Comparison of ENCODE assay signal across 28 mouse cellular contexts in genomic region chr1:86408515-86408914, GRCm38 (mm10). TPM values are rescaled to one million over a fixed set of nuclear protein-coding genes. Genes with fewer than 3 reads are reported as not detected.
A peak's percentile ranks its signal among the peaks of the same experiment; 100 is the strongest.
DNase-seq lines count a peak whose midpoint lies in the region; ATAC-seq and TF ChIP-seq lines count a peak whose summit lies in the region.
"Had no signal": no experiment of that assay in that cellular context is flagged by ENCODE, and none has a peak within 500 bp of the region (broad histone marks: within the 10 kb centered on the region; RNA-seq: fewer than 3 reads in every experiment).

No protein-coding gene starts in this region.

- TF ChIP-seq CTCF in forebrain, postnatal 0 days (IDR thresholded peaks at IDR 0.05; ENCODE audit: low read depth) = no peak
- no peak for TF ChIP-seq CTCF in intestine, postnatal 0 days (IDR thresholded peaks at IDR 0.05; ENCODE audit: low read depth)

- H3K9me3 ChIP-seq in forebrain, postnatal 0 days (ENCODE audit: low read length) = no peaks in the 10 kb centered on the region
- H3K9me3 ChIP-seq in forebrain, embryonic 14.5 days (replicated peaks; ENCODE audit: control insufficient read depth, low read length) = no peaks in the 10 kb centered on the region
- no peaks in the 10 kb centered on the region for H3K9me3 ChIP-seq in intestine, embryonic 15.5 days
- no peaks in the 10 kb centered on the region for H3K9me3 ChIP-seq in intestine, postnatal 0 days (ENCODE audit: control insufficient read depth)
- peaks cover 3% of the 10 kb centered on the region; the same call in 1 of the 2 replicates for H3K9me3 ChIP-seq in megakaryocyte, embryonic 14.5 days
- H3K9me3 ChIP-seq: embryonic facial prominence, embryonic 10.5 days; embryonic facial prominence, embryonic 12.5 days; forebrain, embryonic 13.5 days had no signal

- peak overlapping the region; percentile 50 for H3K27ac ChIP-seq in forebrain, postnatal 0 days (ENCODE audit: low read depth, low read length)
- no peak overlapping the region for H3K27ac ChIP-seq in forebrain, embryonic 14.5 days (ENCODE audit: low read depth, low read length)
- H3K27ac ChIP-seq in intestine, embryonic 15.5 days = no peak overlapping the region
- no peak overlapping the region for H3K27ac ChIP-seq in intestine, postnatal 0 days (ENCODE audit: low read depth, low read length)
- H3K27ac ChIP-seq: embryonic facial prominence, embryonic 10.5 days; embryonic facial prominence, embryonic 12.5 days; forebrain, embryonic 13.5 days had no signal

- no peak overlapping the region for H3K9ac ChIP-seq in forebrain, postnatal 0 days
- H3K9ac ChIP-seq in forebrain, embryonic 14.5 days (ENCODE audit: low read length) = no peak overlapping the region
- no peak overlapping the region for H3K9ac ChIP-seq in intestine, embryonic 15.5 days
- H3K9ac ChIP-seq in intestine, postnatal 0 days (ENCODE audit: low read depth, low read length) = no peak overlapping the region
- H3K9ac ChIP-seq: embryonic facial prominence, embryonic 12.5 days; forebrain, embryonic 13.5 days had no signal

- H3K4me1 ChIP-seq in forebrain, postnatal 0 days (ENCODE audit: insufficient read depth) = no peaks in the 10 kb centered on the region
- H3K4me1 ChIP-seq in forebrain, embryonic 14.5 days (ENCODE audit: control insufficient read depth, insufficient read depth, low read length) = no peaks in the 10 kb centered on the region
- H3K4me1 ChIP-seq in intestine, embryonic 15.5 days (replicated peaks) = peaks cover 10% of the 10 kb centered on the region; the same call in 1 of the 2 replicates
- H3K4me1 ChIP-seq in intestine, postnatal 0 days (replicated peaks; ENCODE audit: control insufficient read depth, insufficient read depth, low read length) = peaks cover 10% of the 10 kb centered on the region; the same call in 1 of the 2 replicates
- peaks cover 86% of the 10 kb centered on the region for H3K4me1 ChIP-seq in megakaryocyte, embryonic 14.5 days
- H3K4me1 ChIP-seq: embryonic facial prominence, embryonic 12.5 days; forebrain, embryonic 13.5 days had no signal

- no peak overlapping the region for H3K4me2 ChIP-seq in forebrain, postnatal 0 days (ENCODE audit: low read depth)
- no peak overlapping the region for H3K4me2 ChIP-seq in forebrain, embryonic 14.5 days (ENCODE audit: low read length)
- H3K4me2 ChIP-seq in intestine, embryonic 15.5 days (replicated peaks) = no peak overlapping the region
- H3K4me2 ChIP-seq in intestine, postnatal 0 days (replicated peaks; ENCODE audit: low read depth) = no peak overlapping the region
- H3K4me2 ChIP-seq: embryonic facial prominence, embryonic 12.5 days; forebrain, embryonic 13.5 days had no signal

- 84% methylated on average over 10 of the region's 10 CpGs for WGBS in forebrain, postnatal 0 days
- 88% methylated on average over 10 of the region's 10 CpGs for WGBS in forebrain, embryonic 14.5 days
- WGBS in intestine, embryonic 15.5 days = 71% methylated on average over 10 of the region's 10 CpGs
- WGBS in intestine, postnatal 0 days = 61% methylated on average over 10 of the region's 10 CpGs

- ATAC-seq in forebrain, postnatal 0 days = peak; percentile 14; the same call in 1 of the 2 replicates
- no peak for ATAC-seq in forebrain, embryonic 14.5 days
- peak; percentile 53; the same call in 1 of the 2 replicates for ATAC-seq in intestine, embryonic 15.5 days
- ATAC-seq in intestine, postnatal 0 days = no peak
- ATAC-seq in megakaryocyte, adult 5-6 weeks (ENCODE audit: poor library complexity, severe bottlenecking) = no peak
- ATAC-seq: activated CD4-positive, CD25-positive, alpha-beta regulatory T cell, adult 4 months; CD4-positive, CD25-positive, alpha-beta regulatory T cell, adult 4 months; forebrain, embryonic 13.5 days; Patski had no signal

- H3K27me3 ChIP-seq in forebrain, postnatal 0 days (ENCODE audit: insufficient read depth, low read length) = no peaks in the 10 kb centered on the region
- no peaks in the 10 kb centered on the region for H3K27me3 ChIP-seq in forebrain, embryonic 14.5 days (replicated peaks; ENCODE audit: control insufficient read depth, insufficient read depth, low read length)
- no peaks in the 10 kb centered on the region for H3K27me3 ChIP-seq in intestine, embryonic 15.5 days (replicated peaks)
- H3K27me3 ChIP-seq in intestine, postnatal 0 days (replicated peaks; ENCODE audit: control insufficient read depth, insufficient read depth, low read length) = no peaks in the 10 kb centered on the region
- H3K27me3 ChIP-seq in megakaryocyte, embryonic 14.5 days (replicated peaks) = no peaks in the 10 kb centered on the region
- H3K27me3 ChIP-seq: CH12.LX; embryonic facial prominence, embryonic 12.5 days; forebrain, embryonic 13.5 days; Patski had no signal

- DNase-seq in forebrain, postnatal 0 days = no peak
- no peak for DNase-seq in forebrain, embryonic 14.5 days (ENCODE audit: low spot score)
- DNase-seq in thymus, postnatal 0 days (ENCODE audit: low spot score) = no peak
- DNase-seq: adrenal gland, adult 8-10 months; adrenal gland, postnatal 14 days; adrenal gland, postnatal 36 days; B cell, adult 2 months; cerebellum, adult 11-12 months; cerebellum, adult 2 months; cerebellum, adult 9-10 months; cerebellum, postnatal 10 days; cerebellum, postnatal 25 days had no signal

- H3K36me3 ChIP-seq in forebrain, postnatal 0 days (ENCODE audit: insufficient read depth) = no peaks in the 10 kb centered on the region
- H3K36me3 ChIP-seq in forebrain, embryonic 14.5 days (ENCODE audit: control insufficient read depth, insufficient read depth, low read length) = no peaks in the 10 kb centered on the region
- no peaks in the 10 kb centered on the region for H3K36me3 ChIP-seq in intestine, embryonic 15.5 days
- H3K36me3 ChIP-seq in intestine, postnatal 0 days (ENCODE audit: control insufficient read depth, insufficient read depth) = no peaks in the 10 kb centered on the region
- H3K36me3 ChIP-seq in megakaryocyte, embryonic 14.5 days (replicated peaks; ENCODE audit: low read length) = peaks cover 11% of the 10 kb centered on the region
- H3K36me3 ChIP-seq: embryonic facial prominence, embryonic 10.5 days; embryonic facial prominence, embryonic 12.5 days; G1E had no signal

- no peak overlapping the region for H3K4me3 ChIP-seq in forebrain, postnatal 0 days (ENCODE audit: low read depth, low read length)
- H3K4me3 ChIP-seq in forebrain, embryonic 14.5 days (ENCODE audit: low read depth, low read length) = no peak overlapping the region
- H3K4me3 ChIP-seq in intestine, embryonic 15.5 days (replicated peaks) = no peak overlapping the region
- H3K4me3 ChIP-seq in intestine, postnatal 0 days (ENCODE audit: low read depth, low read length) = no peak overlapping the region
- H3K4me3 ChIP-seq in megakaryocyte, embryonic 14.5 days (replicated peaks) = peak overlapping the region; percentile 17
- H3K4me3 ChIP-seq: embryonic facial prominence, embryonic 10.5 days; embryonic facial prominence, embryonic 12.5 days; forebrain, embryonic 13.5 days had no signal

RNA-seq across cellular contexts. Expression of gene Nmur1, which starts 17.5 kb away (rescaled TPM):
- 0.15 and 0.33 TPM in 2 replicates for total RNA-seq in forebrain, postnatal 0 days (2014; rRNA removed)
- polyA plus RNA-seq in forebrain, postnatal 0 days (2015; fragmentation: Nextera tagmentation; extraction: Ambion mirVana) = 0.17 and 0.19 TPM in 2 replicates
- not detected in 2 replicates for polyA plus RNA-seq in forebrain, embryonic 14.5 days (2014; fragmentation: Nextera tagmentation; extraction: Ambion mirVana)
- polyA plus RNA-seq in intestine, embryonic 15.5 days (2015; fragmentation: Nextera tagmentation; extraction: Ambion mirVana) = 0.27 and 0.36 TPM in 2 replicates
- 4.3 and 4.5 TPM in 2 replicates for polyA plus RNA-seq in intestine, postnatal 0 days (2015; fragmentation: Nextera tagmentation; extraction: Ambion mirVana)
- polyA plus RNA-seq in megakaryocyte, embryonic 14.5 days (2012; ENCODE audit: insufficient read depth, low replicate concordance) = 2.4 TPM in 1 of 2 replicates, not detected in the other
- not detected in 2 replicates for total RNA-seq in megakaryocyte, adult 5-6 weeks (2015)
- total RNA-seq in megakaryocyte, adult 5-6 weeks (2017) = not detected in 2 replicates
- 0.17 TPM in 1 of 2 replicates, not detected in the other for polyA plus RNA-seq in thymus, postnatal 0 days (2015; fragmentation: Nextera tagmentation; extraction: Ambion mirVana)
- total RNA-seq: adrenal gland, adult 18-20 months; adrenal gland, adult 8-10 months; adrenal gland, postnatal 14 days; adrenal gland, postnatal 36 days; CH12.LX; G1E had no signal
- polyA plus RNA-seq: embryonic facial prominence, embryonic 12.5 days; embryonic facial prominence, embryonic 14.5 days; forebrain, embryonic 11.5 days; forebrain, embryonic 13.5 days; G1E; Patski had no signal

RNA-seq across cellular contexts. Expression of gene Tex44, which starts 17.6 kb away (rescaled TPM):
- total RNA-seq in forebrain, postnatal 0 days (2014; rRNA removed) = 0.29 TPM in 1 of 2 replicates, not detected in the other
- not detected in 2 replicates for polyA plus RNA-seq in forebrain, postnatal 0 days (2015; fragmentation: Nextera tagmentation; extraction: Ambion mirVana)
- not detected in 2 replicates for polyA plus RNA-seq in forebrain, embryonic 14.5 days (2014; fragmentation: Nextera tagmentation; extraction: Ambion mirVana)
- polyA plus RNA-seq in intestine, embryonic 15.5 days (2015; fragmentation: Nextera tagmentation; extraction: Ambion mirVana) = not detected in 2 replicates
- polyA plus RNA-seq in intestine, postnatal 0 days (2015; fragmentation: Nextera tagmentation; extraction: Ambion mirVana) = not detected in 2 replicates
- not detected in 2 replicates for polyA plus RNA-seq in megakaryocyte, embryonic 14.5 days (2012; ENCODE audit: insufficient read depth, low replicate concordance)
- not detected in 2 replicates for total RNA-seq in megakaryocyte, adult 5-6 weeks (2015)
- not detected in 2 replicates for total RNA-seq in megakaryocyte, adult 5-6 weeks (2017)
- polyA plus RNA-seq in thymus, postnatal 0 days (2015; fragmentation: Nextera tagmentation; extraction: Ambion mirVana) = 0.08 TPM in 1 of 2 replicates, not detected in the other
- total RNA-seq: adrenal gland, adult 18-20 months; adrenal gland, adult 8-10 months; adrenal gland, postnatal 14 days; adrenal gland, postnatal 36 days; CH12.LX had no signal
- polyA plus RNA-seq: activated CD4-positive, CD25-positive, alpha-beta regulatory T cell, adult 4 months; CD4-positive, CD25-positive, alpha-beta regulatory T cell, adult 4 months; cerebellum, adult 2 months; cortical plate, adult 2 months; embryonic facial prominence, embryonic 10.5 days; embryonic facial prominence, embryonic 12.5 days; embryonic facial prominence, embryonic 14.5 days; forebrain, embryonic 11.5 days; forebrain, embryonic 13.5 days; G1E; Patski had no signal

RNA-seq across cellular contexts. Expression of gene Ncl, which starts 49.3 kb away (rescaled TPM):
- 35.9 and 50.6 TPM in 2 replicates for total RNA-seq in forebrain, postnatal 0 days (2014; rRNA removed)
- polyA plus RNA-seq in forebrain, postnatal 0 days (2015; fragmentation: Nextera tagmentation; extraction: Ambion mirVana) = 164 and 210 TPM in 2 replicates
- 122 and 124 TPM in 2 replicates for polyA plus RNA-seq in forebrain, embryonic 14.5 days (2014; fragmentation: Nextera tagmentation; extraction: Ambion mirVana)
- polyA plus RNA-seq in intestine, embryonic 15.5 days (2015; fragmentation: Nextera tagmentation; extraction: Ambion mirVana) = 424 and 451 TPM in 2 replicates
- 172 and 188 TPM in 2 replicates for polyA plus RNA-seq in intestine, postnatal 0 days (2015; fragmentation: Nextera tagmentation; extraction: Ambion mirVana)
- polyA plus RNA-seq in megakaryocyte, embryonic 14.5 days (2012; ENCODE audit: insufficient read depth, low replicate concordance) = 70.4 and 932 TPM in 2 replicates
- 150 and 167 TPM in 2 replicates for total RNA-seq in megakaryocyte, adult 5-6 weeks (2015)
- total RNA-seq in megakaryocyte, adult 5-6 weeks (2017) = 156 and 194 TPM in 2 replicates
- polyA plus RNA-seq in thymus, postnatal 0 days (2015; fragmentation: Nextera tagmentation; extraction: Ambion mirVana) = 458 and 464 TPM in 2 replicates

Comparison
In these comparisons a context has a peak if more than half of its experiments do, and no peak if none do; other contexts are left out.
1. ATAC-seq: peak in forebrain, postnatal 0 days (single experiment) and intestine, embryonic 15.5 days (single experiment); none in forebrain, embryonic 14.5 days (single experiment), intestine, postnatal 0 days (single experiment) and megakaryocyte, adult 5-6 weeks (single experiment).